Mouse (Mus musculus) adrenal gland, adult 18-20 months (tissue): ENCODE data around the gene Rev3l. TPM values are rescaled to one million over a fixed set of nuclear protein-coding genes. Genes with fewer than 3 reads are reported as not detected.
"Not testable (repeated sequence)": the region's sequence is repeated elsewhere in the genome, so short reads cannot be mapped to it uniquely, and the experiment has no call there.

Experiments used
- DNase-seq, 2 experiments: peaks; one replicate each; pipeline ENCODE4 v3.0.0; 2021 to 2022; ENCODE audit warnings: low spot score in 2 of 2
- total RNA-seq, 2 experiments: library from RNA; stranded (reverse); gene quantifications; 1 replicate in 1 of 2; 2 replicates in 1 of 2; pipeline ENCODE4 v1.2.3; 2021

Rev3l gene
- total RNA-seq, 2 experiments from 2014 or later = 12.8 to 19.9 TPM

DNA sequence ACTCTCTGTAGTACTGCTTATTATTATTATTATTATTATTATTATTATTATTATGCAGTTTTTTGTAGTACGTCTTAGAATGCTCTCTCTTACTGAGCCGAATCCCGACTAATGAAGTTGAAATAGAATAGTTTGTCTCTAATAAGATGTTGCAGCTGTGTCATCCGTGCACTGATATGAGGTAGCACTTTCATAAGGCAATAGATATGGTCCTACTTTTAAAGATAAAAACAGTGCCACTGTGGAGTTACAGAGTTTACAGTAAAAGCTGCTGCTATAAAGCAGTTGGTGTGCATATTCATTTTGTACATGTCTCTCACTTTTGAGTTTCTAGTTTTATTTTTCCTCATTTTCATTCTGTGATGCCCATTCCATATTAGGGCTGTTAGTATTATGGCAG, 46.4 kb downstream of the Rev3l start:
- DNase-seq = no peak

DNA sequence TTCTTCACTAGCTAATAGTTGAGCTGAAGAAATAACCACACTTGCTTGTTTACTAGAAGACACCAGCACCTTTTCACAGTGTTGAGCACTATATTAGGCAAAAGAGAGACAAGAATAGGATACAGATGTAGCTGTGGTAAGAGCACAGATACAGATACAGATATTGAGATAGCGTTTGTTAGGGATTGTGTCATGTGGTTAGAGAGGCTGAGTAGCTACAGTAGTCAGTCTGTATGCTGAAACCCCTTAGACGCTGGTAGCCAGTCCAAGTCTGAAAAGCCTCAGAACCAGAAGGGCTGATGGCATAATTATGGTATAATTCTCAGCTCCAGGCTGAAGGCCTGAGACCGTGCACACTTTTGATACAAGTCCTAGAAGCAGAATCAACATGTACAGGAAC, 53.3 kb downstream of the Rev3l start:
- no peak for DNase-seq

DNA sequence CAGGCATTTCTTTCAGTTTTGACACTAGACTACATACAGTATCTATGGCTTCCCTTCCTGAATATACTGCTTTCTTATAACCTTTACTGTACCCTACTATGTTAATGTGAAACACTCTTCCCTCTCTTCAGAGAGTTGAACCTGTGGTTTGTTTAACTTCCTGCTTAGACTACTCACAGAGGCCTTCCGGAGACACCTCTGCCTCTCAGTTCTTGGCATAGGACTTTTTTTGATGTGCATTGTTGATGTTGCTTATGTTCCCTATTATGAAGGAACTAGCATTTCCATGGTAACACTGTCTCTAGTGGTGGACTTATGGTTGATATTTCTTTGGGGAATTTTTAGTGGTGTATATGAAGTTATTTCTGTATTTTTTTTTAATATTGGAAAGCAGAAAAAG, 61.4 kb downstream of the Rev3l start:
- DNase-seq = no peak

DNA sequence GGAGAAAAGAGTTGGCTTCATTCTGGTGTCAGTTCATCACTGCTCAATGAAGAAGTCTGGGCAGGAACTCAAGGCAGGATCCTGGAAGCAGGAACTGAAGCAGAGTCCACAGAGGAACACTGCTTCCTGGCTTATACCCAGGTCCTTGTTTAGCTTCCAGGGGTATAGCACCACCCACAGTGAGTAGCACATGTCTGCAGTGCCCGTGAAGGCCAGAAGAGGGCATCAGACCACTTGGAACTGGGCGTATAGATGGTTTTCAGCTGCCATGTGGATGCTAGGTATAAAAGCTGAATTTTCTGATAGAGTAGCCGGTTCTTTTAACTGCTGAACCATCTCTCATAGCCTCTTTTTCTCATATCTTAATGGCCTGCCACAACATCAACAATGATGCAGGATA, 79.6 kb downstream of the Rev3l start:
- peak; percentile 12 to 20 for DNase-seq

DNA sequence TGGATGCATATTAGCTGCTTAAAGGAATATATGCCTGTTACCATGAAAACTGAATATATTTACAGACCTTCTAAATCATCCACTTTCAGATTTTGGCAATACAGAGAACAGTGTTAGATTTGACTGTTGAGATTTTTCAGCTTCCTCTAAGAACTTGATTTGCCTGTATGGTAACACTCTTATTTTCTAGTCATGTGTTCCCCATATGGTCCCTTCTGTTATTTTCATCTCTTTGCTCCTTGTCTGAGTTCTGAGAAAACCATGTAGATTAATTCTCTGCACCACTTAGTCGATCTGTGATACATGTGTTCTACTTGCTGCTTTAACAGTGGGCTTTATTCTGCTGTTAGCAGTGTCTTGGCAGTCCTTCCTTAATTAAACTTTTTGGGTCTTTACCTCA, 110.7 kb downstream of the Rev3l start:
- no peak for DNase-seq

DNA sequence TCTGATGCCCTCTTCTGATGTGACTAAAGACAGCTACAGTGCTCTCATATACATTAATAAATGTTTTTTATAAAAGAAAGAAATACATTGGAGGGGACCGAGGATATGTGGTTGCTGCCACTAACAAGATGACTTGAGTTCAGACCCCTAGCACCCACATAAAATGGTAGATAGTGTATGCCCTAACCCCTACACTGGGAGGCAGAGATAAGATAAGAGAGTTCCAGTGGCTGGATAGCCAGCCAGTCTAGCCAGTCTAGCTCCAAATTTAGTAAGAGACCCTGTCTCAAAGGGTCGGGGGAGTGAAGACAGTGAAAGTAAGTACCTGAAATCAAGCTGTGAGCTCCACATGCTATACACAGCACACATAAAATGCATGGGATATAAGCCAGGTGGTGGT, 133.6 kb downstream of the Rev3l start:
- no peak for DNase-seq

DNA sequence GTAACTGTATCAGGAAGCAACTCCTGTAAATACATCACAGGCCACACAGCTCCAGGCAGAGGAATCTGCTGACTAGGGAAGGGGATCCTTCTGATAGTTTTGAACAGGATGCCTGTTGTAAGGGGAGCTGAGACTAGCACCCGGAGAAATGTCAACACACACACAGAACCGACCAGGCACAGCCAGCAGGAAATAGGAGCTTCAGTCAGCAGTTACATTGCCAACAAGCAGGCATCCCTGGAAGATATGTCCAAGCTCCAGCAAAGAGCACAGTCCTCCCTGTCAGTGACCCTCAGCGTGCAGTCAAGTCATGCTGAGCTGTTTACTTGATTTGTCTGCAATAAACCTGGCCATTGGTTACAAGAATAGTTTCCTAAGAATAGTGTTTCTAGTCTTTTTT, 156.7 kb downstream of the Rev3l start:
- no peak for DNase-seq

DNA sequence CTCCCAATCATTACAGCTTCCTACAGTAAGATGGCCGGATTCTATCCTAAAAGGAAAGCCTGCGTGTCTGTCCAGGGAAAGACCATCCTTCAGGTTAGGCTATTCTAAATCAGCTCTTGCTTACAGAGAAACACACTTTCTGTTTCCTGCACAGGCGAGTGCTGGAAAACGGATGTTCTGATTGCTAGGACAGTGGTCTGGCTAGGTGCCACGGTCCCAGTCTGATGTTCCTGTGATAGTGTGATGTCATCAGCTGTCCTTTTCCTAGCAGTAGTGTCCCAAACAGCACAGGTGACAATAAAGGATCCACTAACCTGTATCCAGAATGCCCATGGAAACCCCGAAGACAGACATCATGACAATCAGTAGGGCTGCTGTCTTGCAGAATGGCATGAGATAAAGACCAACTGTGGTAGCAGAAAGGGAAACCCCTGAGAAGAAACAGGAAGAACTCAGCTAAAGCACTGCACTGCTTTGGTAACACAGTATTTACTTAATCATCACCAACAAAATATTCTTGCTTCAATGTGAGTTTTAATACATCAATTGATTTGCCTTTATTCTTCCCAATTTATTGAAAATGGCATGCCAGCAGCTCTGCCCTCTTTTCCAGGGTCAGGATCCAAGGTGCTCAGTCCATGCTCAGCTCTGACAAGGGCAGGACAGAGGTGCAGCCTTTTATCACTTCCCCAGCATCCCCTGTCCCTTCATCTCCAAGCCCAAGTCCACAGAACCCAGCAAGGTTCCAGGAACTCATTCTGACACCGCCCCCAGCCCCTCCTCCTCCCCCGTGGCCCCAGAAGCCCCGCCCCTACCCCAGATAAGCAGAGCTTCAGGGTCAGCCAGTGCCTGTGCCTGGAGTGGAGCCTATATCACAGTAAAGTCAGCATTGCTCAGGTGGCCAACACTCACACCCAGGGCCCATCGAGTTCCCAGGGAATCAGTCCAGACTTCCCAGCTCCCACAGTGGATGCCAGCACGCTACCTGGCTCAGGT, 162.1 kb downstream of the Rev3l start:
- DNase-seq = no peak

DNA sequence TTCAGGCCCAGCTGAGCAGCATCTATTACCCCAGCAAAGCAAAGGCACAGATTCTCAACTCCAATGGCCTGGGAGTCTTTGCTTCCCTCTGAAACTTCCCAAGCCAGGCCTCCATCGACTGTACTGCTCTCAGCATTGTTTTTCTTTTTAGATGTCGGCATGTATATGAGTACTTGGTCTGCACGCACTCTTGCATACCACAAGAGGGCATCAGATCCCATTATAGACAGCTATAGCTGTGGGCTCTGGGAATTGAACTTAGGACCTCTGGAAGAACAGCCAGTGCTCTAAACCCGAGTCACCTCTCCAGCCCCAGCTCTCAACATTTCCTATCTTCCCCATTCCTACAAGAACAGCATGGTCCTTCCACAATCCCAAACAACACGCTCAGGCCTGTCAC, 164.6 kb downstream of the Rev3l start:
- DNase-seq = no peak

DNA sequence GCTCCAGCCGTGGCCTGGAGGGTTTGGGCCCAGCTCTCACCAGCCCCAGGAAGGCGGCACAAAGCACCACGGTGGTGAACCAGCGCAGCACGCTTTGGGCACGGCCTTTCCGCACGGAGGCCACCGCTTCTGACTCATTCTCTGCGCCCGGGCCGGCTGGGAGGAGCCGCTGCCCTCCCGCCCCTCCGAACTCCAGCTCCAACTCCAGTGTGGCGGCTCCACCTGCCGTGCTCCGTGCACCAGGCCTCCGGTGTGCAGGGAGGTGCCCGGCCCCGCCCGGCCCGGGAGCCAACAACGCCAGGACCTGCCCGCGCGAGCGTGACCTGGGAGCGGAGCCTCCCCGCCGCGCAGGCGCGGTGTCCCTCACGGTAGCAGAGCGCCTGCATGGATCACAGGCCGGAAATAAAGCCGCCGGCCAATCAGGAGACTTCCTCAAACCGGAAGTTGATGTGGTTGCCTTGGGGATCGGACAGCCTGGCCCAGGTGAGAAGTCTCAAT, 167.0 kb downstream of the Rev3l start, which contains the start of gene Mfsd4b4:
Mfsd4b4 (minus strand) TSS at position 365 of the 498 bp plus-strand sequence.
- peak; percentile 72 to 77 for DNase-seq

DNA sequence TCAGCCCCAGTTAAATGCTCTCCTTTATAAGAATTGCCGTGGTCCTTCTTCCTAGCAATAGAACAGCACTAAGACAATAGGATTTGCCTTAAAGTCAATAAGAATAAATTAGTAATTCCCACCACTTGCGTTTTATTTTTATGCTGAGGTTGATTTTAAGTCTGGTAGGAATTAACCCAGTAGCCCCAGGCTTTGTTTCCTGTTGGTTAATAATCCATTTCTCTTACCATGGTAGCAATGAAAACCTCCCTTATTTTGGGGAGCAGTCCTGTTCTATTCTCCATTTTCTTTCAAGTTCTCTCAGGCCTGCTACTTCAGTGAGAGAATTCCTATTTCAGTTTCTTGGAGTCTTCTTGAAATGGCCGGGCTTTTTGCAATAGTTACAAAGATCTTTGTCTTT, 172.3 kb downstream of the Rev3l start:
- no peak for DNase-seq

DNA sequence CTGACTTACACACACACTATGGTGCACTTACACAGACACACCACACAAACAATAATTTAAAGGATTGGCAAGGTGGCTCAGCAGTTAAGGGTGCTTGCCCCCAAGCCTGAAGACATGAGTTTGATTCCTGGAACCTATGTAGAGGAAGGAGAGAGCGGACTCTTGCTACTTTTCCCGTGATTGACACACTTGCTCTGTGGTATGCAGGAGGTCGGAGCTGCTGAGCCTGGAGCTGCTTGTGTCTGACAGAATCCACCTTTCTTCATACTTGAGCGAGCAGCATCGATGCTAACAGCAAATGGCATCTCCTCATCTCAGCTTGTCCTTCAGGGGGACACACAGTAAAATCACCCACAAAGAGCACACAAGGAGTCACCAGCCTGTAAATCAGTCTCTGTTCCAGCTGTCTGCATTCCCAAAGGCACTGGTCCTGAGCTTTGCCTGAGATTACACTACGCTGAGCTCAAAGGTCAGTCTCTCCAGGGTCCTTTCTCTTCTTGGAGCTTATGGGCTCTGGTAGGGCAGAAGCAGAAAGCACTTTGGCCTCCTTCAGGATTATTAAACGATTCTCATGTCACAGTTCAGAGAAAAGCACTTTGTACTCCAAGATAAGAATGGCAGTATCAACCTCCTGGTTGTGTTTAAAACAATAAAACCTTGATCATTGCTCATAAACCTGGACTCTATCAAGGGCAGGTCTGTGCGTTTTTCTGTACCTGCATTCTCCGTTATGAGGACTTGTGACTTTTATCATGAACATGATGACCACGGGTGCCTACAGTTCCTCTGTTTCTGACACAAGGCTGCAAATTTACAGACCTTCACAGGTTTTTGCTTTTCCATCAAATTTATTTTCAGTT, 175.1 kb downstream of the Rev3l start:
- DNase-seq = no peak

DNA sequence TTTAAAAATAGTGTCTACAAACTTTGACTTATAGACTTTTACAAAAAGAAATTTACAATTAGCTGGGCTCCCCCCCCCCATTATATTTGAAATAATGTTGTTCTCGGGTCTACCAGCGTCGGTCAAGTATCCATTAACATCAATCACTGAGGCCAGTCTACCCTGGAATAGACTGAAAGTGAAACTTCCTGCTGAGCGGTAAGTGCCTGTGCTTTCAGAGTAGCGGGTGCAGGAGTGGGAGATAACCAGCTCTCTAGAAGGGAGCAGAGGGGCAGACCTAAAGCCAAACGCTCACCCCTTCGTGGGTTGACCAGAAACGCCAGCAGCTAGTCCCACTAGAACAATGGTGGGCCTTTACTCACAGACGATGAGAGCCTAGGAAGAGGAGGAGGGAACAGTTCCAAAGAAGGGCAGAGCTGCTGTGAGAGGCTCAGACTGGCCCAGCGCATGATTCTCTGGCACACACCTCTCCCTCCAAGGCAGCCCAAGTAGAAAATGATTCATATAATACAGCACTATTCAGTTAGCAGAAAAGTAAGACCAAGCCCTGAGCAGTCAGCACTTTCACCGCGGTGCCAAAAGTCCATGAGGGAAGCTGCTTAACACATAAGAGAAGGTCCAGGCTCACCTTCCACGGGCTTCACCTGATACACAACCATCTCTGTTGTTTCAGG, 177.0 kb downstream of the Rev3l start:
- DNase-seq = no peak

DNA sequence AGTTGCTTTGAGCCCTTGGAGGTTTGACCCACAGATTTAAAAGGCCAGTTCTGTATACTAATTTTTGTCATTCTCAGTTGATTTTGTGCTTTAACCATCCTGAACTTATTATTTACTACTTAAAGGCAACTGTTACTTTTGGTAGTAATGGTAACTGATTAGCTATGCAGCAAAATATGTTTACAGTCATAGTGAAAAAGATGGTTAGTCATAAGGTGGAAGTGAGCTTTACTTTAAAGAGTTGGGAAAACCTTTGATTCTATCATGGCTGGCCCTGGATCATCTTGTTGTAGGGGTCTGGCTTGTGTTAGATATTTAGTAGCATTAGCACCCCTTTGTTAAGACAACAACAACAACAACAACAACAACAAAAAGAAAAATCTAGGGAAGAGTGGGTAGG, 180.7 kb downstream of the Rev3l start:
- no peak for DNase-seq

DNA sequence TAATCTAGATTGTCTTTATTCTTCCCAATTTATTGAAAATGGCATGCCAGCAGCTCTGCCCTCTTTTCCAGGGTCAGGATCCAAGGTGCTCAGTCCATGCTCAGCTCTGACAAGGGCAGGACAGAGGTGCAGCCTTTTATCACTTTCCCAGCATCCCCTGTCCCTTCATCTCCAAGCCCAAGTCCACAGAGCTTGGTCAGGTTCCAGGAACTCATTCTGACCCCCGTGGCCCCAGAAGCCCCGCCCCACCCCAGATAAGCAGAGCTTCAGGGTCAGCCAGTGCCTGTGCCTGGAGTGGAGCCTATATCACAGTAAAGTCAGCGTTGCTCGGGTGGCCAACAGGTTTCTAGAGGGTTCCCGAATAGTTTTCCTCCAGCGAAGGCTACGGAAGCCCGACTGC, 192.6 kb downstream of the Rev3l start:
- not testable (repeated sequence) for DNase-seq

Other genes starting within 250 kb of the Rev3l start
- 10 to 100 TPM; 10.6 to 15.0 TPM for gene Traf3ip2, start 119.2 kb upstream of the Rev3l start, total RNA-seq
- 1 to 10 TPM; 4.2 to 6.6 TPM for gene Mfsd4b4, start 167.1 kb downstream of the Rev3l start, total RNA-seq
- gene Mfsd4b2, start 194.8 kb downstream of the Rev3l start, total RNA-seq = under 1 TPM; 0.23 to 0.38 TPM
- 10 to 100 TPM in 1 of 2 experiments, 1 to 10 TPM in 1; 2.3 to 10.8 TPM for gene Mfsd4b3, start 228.0 kb downstream of the Rev3l start, total RNA-seq